Mouse (Mus musculus): ENCODE measurements around the gene Eln. TPM values are rescaled to one million over a fixed set of nuclear protein-coding genes. Genes with fewer than 3 reads are reported as not detected.
A peak's percentile ranks its signal among the peaks of the same experiment; 100 is the strongest.

The Eln gene
- polyA plus RNA-seq, 1 experiment from 2014 or later: 72.4 TPM

- Histone ChIP-seq H3K4me2 (replicated peaks; ENCODE audit: low read depth) (no peak overlapping the region), H3K9me3 (ENCODE audit: control insufficient read depth) (no peaks in the 10 kb centered on the region), H3K36me3 (ENCODE audit: control insufficient read depth, insufficient read depth) (no peaks in the 10 kb centered on the region), H3K27me3 (replicated peaks; ENCODE audit: control insufficient read depth, insufficient read depth, low read length) (no peaks in the 10 kb centered on the region), H3K27ac (ENCODE audit: low read depth, low read length) (no peak overlapping the region), H3K4me1 (replicated peaks; ENCODE audit: control insufficient read depth, insufficient read depth, low read length) (no peaks in the 10 kb centered on the region), H3K9ac (ENCODE audit: low read depth, low read length) (no peak overlapping the region), H3K4me3 (ENCODE audit: low read depth, low read length) (no peak overlapping the region)
- no peak for TF ChIP-seq CTCF (IDR thresholded peaks at IDR 0.05; ENCODE audit: low read depth)
- WGBS: 65% methylated on average over 2 of the region's 2 CpGs
- no peak for ATAC-seq
Observed at GRCm38 (mm10) chr5:134780146-134780545, 33.0 kb upstream of the Eln start.

DNA sequence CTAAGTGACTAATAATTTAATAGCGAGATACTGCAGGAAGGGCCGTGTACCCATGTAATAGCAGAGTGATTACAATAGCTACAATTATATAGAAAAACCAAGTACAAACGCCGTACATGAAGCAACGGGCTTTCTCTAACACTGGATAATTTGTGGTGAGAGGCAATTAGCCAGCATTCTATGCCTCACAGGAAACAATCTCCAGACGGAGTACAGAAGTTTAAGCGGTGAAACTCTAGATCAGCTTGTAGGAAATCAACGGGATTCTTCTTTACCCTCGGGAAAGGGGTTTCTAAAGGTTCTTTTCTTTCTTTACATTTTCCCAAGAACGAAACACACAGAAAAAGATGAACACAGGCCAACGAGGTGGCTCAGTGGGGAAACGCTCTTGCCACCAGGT is 29.4 kb upstream of the Eln start:
- no peak for TF ChIP-seq CTCF (IDR thresholded peaks at IDR 0.05; ENCODE audit: low read depth)
- no peak overlapping the region for H3K27ac ChIP-seq (ENCODE audit: low read depth, low read length)
- no peak overlapping the region for H3K4me2 ChIP-seq (replicated peaks; ENCODE audit: low read depth)
- H3K9me3 ChIP-seq (ENCODE audit: control insufficient read depth): no peaks in the 10 kb centered on the region
- H3K4me1 ChIP-seq (replicated peaks; ENCODE audit: control insufficient read depth, insufficient read depth, low read length): no peaks in the 10 kb centered on the region
- no peaks in the 10 kb centered on the region for H3K27me3 ChIP-seq (replicated peaks; ENCODE audit: control insufficient read depth, insufficient read depth, low read length)
- no peaks in the 10 kb centered on the region for H3K36me3 ChIP-seq (ENCODE audit: control insufficient read depth, insufficient read depth)
- H3K9ac ChIP-seq (ENCODE audit: low read depth, low read length): no peak overlapping the region
- no peak for ATAC-seq
- 72% methylated on average over 12 of the region's 12 CpGs for WGBS
- H3K4me3 ChIP-seq (ENCODE audit: low read depth, low read length): no peak overlapping the region

- WGBS: 88% methylated on average over 12 of the region's 12 CpGs
- Histone ChIP-seq H3K4me3 (ENCODE audit: low read depth, low read length) (no peak overlapping the region), H3K9ac (ENCODE audit: low read depth, low read length) (no peak overlapping the region), H3K4me1 (replicated peaks; ENCODE audit: control insufficient read depth, insufficient read depth, low read length) (no peaks in the 10 kb centered on the region), H3K4me2 (replicated peaks; ENCODE audit: low read depth) (no peak overlapping the region), H3K27ac (ENCODE audit: low read depth, low read length) (no peak overlapping the region), H3K27me3 (replicated peaks; ENCODE audit: control insufficient read depth, insufficient read depth, low read length) (no peaks in the 10 kb centered on the region), H3K36me3 (ENCODE audit: control insufficient read depth, insufficient read depth) (no peaks in the 10 kb centered on the region), H3K9me3 (ENCODE audit: control insufficient read depth) (no peaks in the 10 kb centered on the region)
- TF ChIP-seq CTCF (IDR thresholded peaks at IDR 0.05; ENCODE audit: low read depth): no peak
- ATAC-seq: no peak
Observed at GRCm38 (mm10) chr5:134772522-134772921, 25.4 kb upstream of the Eln start.

GRCm38 (mm10) chr5:134771750-134772149 is 24.6 kb upstream of the Eln start:
- Histone ChIP-seq H3K9ac (ENCODE audit: low read depth, low read length) (no peak overlapping the region), H3K4me1 (replicated peaks; ENCODE audit: control insufficient read depth, insufficient read depth, low read length) (no peaks in the 10 kb centered on the region), H3K9me3 (ENCODE audit: control insufficient read depth) (no peaks in the 10 kb centered on the region), H3K27ac (ENCODE audit: low read depth, low read length) (no peak overlapping the region), H3K36me3 (ENCODE audit: control insufficient read depth, insufficient read depth) (no peaks in the 10 kb centered on the region), H3K4me2 (replicated peaks; ENCODE audit: low read depth) (no peak overlapping the region), H3K4me3 (ENCODE audit: low read depth, low read length) (no peak overlapping the region), H3K27me3 (replicated peaks; ENCODE audit: control insufficient read depth, insufficient read depth, low read length) (no peaks in the 10 kb centered on the region)
- TF ChIP-seq CTCF (IDR thresholded peaks at IDR 0.05; ENCODE audit: low read depth): no peak
- WGBS: 78% methylated on average over 3 of the region's 3 CpGs
- ATAC-seq: no peak

- no peak for TF ChIP-seq CTCF (IDR thresholded peaks at IDR 0.05; ENCODE audit: low read depth)
- Histone ChIP-seq H3K9ac (ENCODE audit: low read depth, low read length) (no peak overlapping the region), H3K27me3 (replicated peaks; ENCODE audit: control insufficient read depth, insufficient read depth, low read length) (no peaks in the 10 kb centered on the region), H3K4me2 (replicated peaks; ENCODE audit: low read depth) (no peak overlapping the region), H3K4me3 (ENCODE audit: low read depth, low read length) (no peak overlapping the region), H3K27ac (ENCODE audit: low read depth, low read length) (no peak overlapping the region), H3K36me3 (ENCODE audit: control insufficient read depth, insufficient read depth) (no peaks in the 10 kb centered on the region), H3K9me3 (ENCODE audit: control insufficient read depth) (no peaks in the 10 kb centered on the region), H3K4me1 (replicated peaks; ENCODE audit: control insufficient read depth, insufficient read depth, low read length) (no peaks in the 10 kb centered on the region)
- 0 out of 2 replicates have a peak, but pooled peaks have one; percentile 22 for ATAC-seq
- 39% methylated on average over 7 of the region's 7 CpGs for WGBS
Observed at GRCm38 (mm10) chr5:134769181-134769580, 22.1 kb upstream of the Eln start.

- Histone ChIP-seq H3K27ac (ENCODE audit: low read depth, low read length) (no peak overlapping the region), H3K4me3 (ENCODE audit: low read depth, low read length) (no peak overlapping the region), H3K4me2 (replicated peaks; ENCODE audit: low read depth) (no peak overlapping the region), H3K36me3 (ENCODE audit: control insufficient read depth, insufficient read depth) (no peaks in the 10 kb centered on the region), H3K4me1 (replicated peaks; ENCODE audit: control insufficient read depth, insufficient read depth, low read length) (no peaks in the 10 kb centered on the region), H3K9me3 (ENCODE audit: control insufficient read depth) (no peaks in the 10 kb centered on the region), H3K27me3 (replicated peaks; ENCODE audit: control insufficient read depth, insufficient read depth, low read length) (no peaks in the 10 kb centered on the region), H3K9ac (ENCODE audit: low read depth, low read length) (no peak overlapping the region)
- ATAC-seq: no peak
- no peak for TF ChIP-seq CTCF (IDR thresholded peaks at IDR 0.05; ENCODE audit: low read depth)
- 86% methylated on average over 16 of the region's 16 CpGs for WGBS
Observed at GRCm38 (mm10) chr5:134765441-134765840, 18.3 kb upstream of the Eln start.

- ATAC-seq: no peak
- 81% methylated on average over 9 of the region's 9 CpGs for WGBS
- no peaks in the 10 kb centered on the region for H3K9me3 ChIP-seq (ENCODE audit: control insufficient read depth)
Observed at GRCm38 (mm10) chr5:134763326-134763725, 16.2 kb upstream of the Eln start.

More at GRCm38 (mm10) chr5:134763326-134763725, 16.2 kb upstream of the Eln start:
- no peak for TF ChIP-seq CTCF (IDR thresholded peaks at IDR 0.05; ENCODE audit: low read depth)
- Histone ChIP-seq H3K4me2 (replicated peaks; ENCODE audit: low read depth) (no peak overlapping the region), H3K36me3 (ENCODE audit: control insufficient read depth, insufficient read depth) (no peaks in the 10 kb centered on the region), H3K27me3 (replicated peaks; ENCODE audit: control insufficient read depth, insufficient read depth, low read length) (no peaks in the 10 kb centered on the region), H3K4me1 (replicated peaks; ENCODE audit: control insufficient read depth, insufficient read depth, low read length) (no peaks in the 10 kb centered on the region), H3K9ac (ENCODE audit: low read depth, low read length) (no peak overlapping the region), H3K4me3 (ENCODE audit: low read depth, low read length) (no peak overlapping the region), H3K27ac (ENCODE audit: low read depth, low read length) (no peak overlapping the region; the same call in 1 of the 2 replicates)

All from intestine, postnatal 0 days (tissue).